Mouse (Mus musculus) bone marrow macrophage, adult 2 months (primary cell): ENCODE results near the gene Tnfrsf19. TPM values are rescaled to one million over a fixed set of nuclear protein-coding genes. Genes with fewer than 3 reads are reported as not detected.

Experiments used
- H3K27ac ChIP-seq: 2 replicates; pipeline ENCODE4 v1.5.1; 2012; ENCODE audit warnings: low read depth, low read length; ENCODE audit not compliant: insufficient read depth
- H3K4me1 ChIP-seq: 2 replicates; pipeline ENCODE4 v1.6.1; 2012; ENCODE audit warnings: low read length; ENCODE audit not compliant: control insufficient read depth, insufficient read depth
- H3K4me3 ChIP-seq: 2 replicates; pipeline ENCODE4 v1.5.1; 2012; ENCODE audit warnings: mild to moderate bottlenecking, low read length, moderate library complexity; ENCODE audit not compliant: insufficient read depth
- CTCF ChIP-seq: IDR thresholded peaks from 2 replicates; pipeline ENCODE4 v1.5.1; 2012; ENCODE audit warnings: low read depth, mild to moderate bottlenecking, low read length, moderate library complexity
- POLR2A ChIP-seq: IDR thresholded peaks from 2 replicates; pipeline ENCODE4 v1.6.1; 2012; ENCODE audit warnings: mild to moderate bottlenecking, low read depth, low read length, borderline replicate concordance
- polyA plus RNA-seq: library from polyadenylated mRNA; stranded (reverse); fragments of >200 nt; gene quantifications from 2 replicates; pipeline ENCODE4 v1.2.4, GENCODE M21; 2012; ENCODE audit not compliant: missing spikeins, insufficient read depth, insufficient read length

Gene Tnfrsf19
- polyA plus RNA-seq, 1 experiment = not detected

- no peak overlapping the region for H3K4me3 ChIP-seq
- no peaks in the 10 kb centered on the region for H3K4me1 ChIP-seq
- TF ChIP-seq POLR2A = no peak
- no peak for TF ChIP-seq CTCF
- H3K27ac ChIP-seq = no peak overlapping the region
Measured at GRCm38 (mm10) chr14:60976231-60976630, 70.1 kb downstream of the Tnfrsf19 start.

GRCm38 (mm10) chr14:60975736-60976135, 70.6 kb downstream of the Tnfrsf19 start:
- no peak for TF ChIP-seq POLR2A
- TF ChIP-seq CTCF = no peak
- Histone ChIP-seq H3K27ac (no peak overlapping the region), H3K4me3 (no peak overlapping the region), H3K4me1 (no peaks in the 10 kb centered on the region)

GRCm38 (mm10) chr14:60970961-60971360, 75.3 kb downstream of the Tnfrsf19 start:
- Histone ChIP-seq H3K4me1 (no peaks in the 10 kb centered on the region), H3K27ac (no peak overlapping the region), H3K4me3 (no peak overlapping the region)
- no peak for TF ChIP-seq CTCF
- no peak for TF ChIP-seq POLR2A

GRCm38 (mm10) chr14:60966061-60966460, 80.2 kb downstream of the Tnfrsf19 start:
- no peak for TF ChIP-seq CTCF
- Histone ChIP-seq H3K27ac (no peak overlapping the region), H3K4me3 (no peak overlapping the region), H3K4me1 (no peaks in the 10 kb centered on the region)

GRCm38 (mm10) chr14:60964016-60964810, 82.1 kb downstream of the Tnfrsf19 start:
- Histone ChIP-seq H3K4me3 (no peak overlapping the region), H3K4me1 (no peaks in the 10 kb centered on the region), H3K27ac (no peak overlapping the region)
- TF ChIP-seq CTCF = no peak
- no peak for TF ChIP-seq POLR2A

GRCm38 (mm10) chr14:60957611-60958157, 88.6 kb downstream of the Tnfrsf19 start:
- TF ChIP-seq CTCF = no peak
- TF ChIP-seq POLR2A = no peak
- H3K4me1 ChIP-seq = no peaks in the 10 kb centered on the region
- H3K4me3 ChIP-seq = no peak overlapping the region
- no peak overlapping the region for H3K27ac ChIP-seq

- Histone ChIP-seq H3K27ac (no peak overlapping the region), H3K4me1 (no peaks in the 10 kb centered on the region), H3K4me3 (no peak overlapping the region)
- TF ChIP-seq CTCF (no peak), POLR2A (no peak)
Measured at GRCm38 (mm10) chr14:60937481-60938039, 108.7 kb downstream of the Tnfrsf19 start.

- H3K27ac ChIP-seq = no peak overlapping the region
- TF ChIP-seq POLR2A (no peak), CTCF (no peak)
- no peaks in the 10 kb centered on the region for H3K4me1 ChIP-seq
- no peak overlapping the region for H3K4me3 ChIP-seq
Measured at GRCm38 (mm10) chr14:60935705-60936104, 110.6 kb downstream of the Tnfrsf19 start.

- no peak overlapping the region for H3K4me3 ChIP-seq
- H3K27ac ChIP-seq = no peak overlapping the region
- TF ChIP-seq CTCF = no peak
- TF ChIP-seq POLR2A = no peak
- no peaks in the 10 kb centered on the region for H3K4me1 ChIP-seq
Measured at GRCm38 (mm10) chr14:60926011-60926410, 120.3 kb downstream of the Tnfrsf19 start.

- Histone ChIP-seq H3K27ac (peak overlapping the region; percentile 55), H3K4me1 (peaks cover 8% of the 10 kb centered on the region), H3K4me3 (no peak overlapping the region)
- TF ChIP-seq CTCF = no peak
- TF ChIP-seq POLR2A = no peak
Measured at GRCm38 (mm10) chr14:60916661-60917060, 129.6 kb downstream of the Tnfrsf19 start.

Other genes starting within 250 kb of the Tnfrsf19 start
- gene Sacs, start 92.0 kb upstream of the Tnfrsf19 start, polyA plus RNA-seq = 3.6 and 4.1 TPM in 2 replicates
- gene Sgcg, start 212.0 kb upstream of the Tnfrsf19 start, polyA plus RNA-seq = not detected in 2 replicates